Mouse (Mus musculus): ENCODE results near the gene Ppm1n. TPM values are rescaled to one million over a fixed set of nuclear protein-coding genes. Genes with fewer than 3 reads are reported as not detected.

The Ppm1n gene
- polyA plus RNA-seq, 1 experiment from 2014 or later: not detected

DNA sequence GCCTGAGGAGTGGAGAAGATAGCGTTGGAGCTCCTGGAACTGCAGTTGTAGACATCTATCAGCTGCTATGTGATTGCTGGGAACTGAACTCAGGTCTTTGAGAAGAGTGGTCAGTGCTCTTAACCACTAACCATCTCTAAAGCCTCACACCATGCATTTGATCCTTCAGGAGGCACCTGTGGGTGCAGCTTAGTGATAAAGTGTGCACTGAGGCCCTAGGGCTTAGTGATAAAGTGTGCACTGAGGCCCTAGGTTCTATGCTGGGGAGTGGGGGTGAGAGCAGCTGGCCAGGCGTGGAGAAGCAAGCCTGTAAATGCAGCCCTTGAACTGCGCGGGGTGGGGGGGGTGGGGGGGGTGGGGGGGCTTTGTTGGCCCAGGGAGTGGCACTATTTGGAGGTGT lies 39.9 kb downstream of the Ppm1n start:
- no peak overlapping the region for H3K27ac ChIP-seq
- no peak overlapping the region for H3K4me3 ChIP-seq

DNA sequence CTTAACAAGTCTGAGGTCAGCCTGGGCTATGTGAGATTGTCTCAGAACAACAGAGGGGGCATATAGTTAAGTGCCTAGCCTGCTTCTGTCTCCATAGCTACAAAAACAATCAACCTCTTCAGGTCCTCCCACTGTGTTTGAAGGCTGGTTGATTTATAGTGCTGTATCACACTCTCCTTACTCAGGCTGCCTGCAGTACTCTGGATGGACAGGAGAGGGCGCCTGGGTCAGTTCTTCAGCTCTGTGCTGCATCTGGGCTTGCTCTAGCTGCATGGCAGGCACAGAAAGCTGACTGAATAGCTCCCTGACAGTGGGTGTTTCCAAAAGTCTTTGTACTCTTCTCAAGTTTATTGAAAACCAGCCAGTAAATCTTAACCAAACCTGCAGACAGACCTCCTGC lies 40.4 kb downstream of the Ppm1n start:
- H3K9ac ChIP-seq: no peak overlapping the region
- no peak overlapping the region for H3K4me2 ChIP-seq
- 0% methylated on average over 1 of the region's 1 CpGs for WGBS
- peaks cover 4% of the 10 kb centered on the region; the same call in 1 of the 2 replicates for H3K4me1 ChIP-seq
- peak; percentile 83; the same call in 1 of the 2 replicates for ATAC-seq (ENCODE audit: insufficient number of reproducible peaks, insufficient read depth, low FRiP score, low TSS enrichment, low read depth)
- H3K4me3 ChIP-seq: no peak overlapping the region
- H3K9me3 ChIP-seq: no peaks in the 10 kb centered on the region
- H3K36me3 ChIP-seq: no peaks in the 10 kb centered on the region
- no peaks in the 10 kb centered on the region for H3K27me3 ChIP-seq
- no peak overlapping the region for H3K27ac ChIP-seq

More for the DNA sequence above, 39.9 kb downstream of the Ppm1n start:
- H3K4me2 ChIP-seq: no peak overlapping the region
- H3K27me3 ChIP-seq: no peaks in the 10 kb centered on the region
- no peak for ATAC-seq (ENCODE audit: insufficient number of reproducible peaks, insufficient read depth, low FRiP score, low TSS enrichment, low read depth)
- WGBS: 55% methylated on average over 4 of the region's 4 CpGs
- peaks cover 4% of the 10 kb centered on the region for H3K36me3 ChIP-seq
- H3K9me3 ChIP-seq: no peaks in the 10 kb centered on the region
- H3K9ac ChIP-seq: no peak overlapping the region
- peaks cover 4% of the 10 kb centered on the region; the same call in 1 of the 2 replicates for H3K4me1 ChIP-seq

DNA sequence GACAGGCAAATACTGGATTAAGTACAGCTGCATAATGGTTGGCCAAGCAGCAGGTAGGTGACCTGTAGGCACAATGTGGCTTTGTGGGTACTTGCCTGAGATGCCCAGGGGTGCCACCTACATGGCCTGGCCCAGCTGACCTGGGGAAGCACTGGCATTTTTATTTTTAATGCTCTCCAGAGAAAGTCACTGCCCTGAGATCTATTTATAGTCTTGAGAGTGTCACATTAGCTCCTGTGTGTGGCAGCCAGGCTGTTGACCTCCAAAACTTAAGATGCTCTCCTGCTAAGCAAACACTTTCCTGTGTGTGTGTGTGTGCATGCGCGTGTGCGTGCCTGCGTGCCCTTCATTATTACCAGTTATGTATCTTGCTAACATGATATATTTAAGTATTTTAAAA lies 41.5 kb downstream of the Ppm1n start:
- no peaks in the 10 kb centered on the region for H3K27me3 ChIP-seq
- H3K36me3 ChIP-seq: 0 out of 2 replicates have a peak, but pooled peaks cover 4% of the 10 kb centered on the region
- no peak overlapping the region for H3K27ac ChIP-seq
- H3K4me1 ChIP-seq: peaks cover 4% of the 10 kb centered on the region; the same call in 1 of the 2 replicates
- no peak overlapping the region for H3K4me2 ChIP-seq
- WGBS: 97% methylated on average over 4 of the region's 4 CpGs
- no peak overlapping the region for H3K4me3 ChIP-seq
- no peak overlapping the region for H3K9ac ChIP-seq
- ATAC-seq (ENCODE audit: insufficient number of reproducible peaks, insufficient read depth, low FRiP score, low TSS enrichment, low read depth): no peak
- H3K9me3 ChIP-seq: no peaks in the 10 kb centered on the region

DNA sequence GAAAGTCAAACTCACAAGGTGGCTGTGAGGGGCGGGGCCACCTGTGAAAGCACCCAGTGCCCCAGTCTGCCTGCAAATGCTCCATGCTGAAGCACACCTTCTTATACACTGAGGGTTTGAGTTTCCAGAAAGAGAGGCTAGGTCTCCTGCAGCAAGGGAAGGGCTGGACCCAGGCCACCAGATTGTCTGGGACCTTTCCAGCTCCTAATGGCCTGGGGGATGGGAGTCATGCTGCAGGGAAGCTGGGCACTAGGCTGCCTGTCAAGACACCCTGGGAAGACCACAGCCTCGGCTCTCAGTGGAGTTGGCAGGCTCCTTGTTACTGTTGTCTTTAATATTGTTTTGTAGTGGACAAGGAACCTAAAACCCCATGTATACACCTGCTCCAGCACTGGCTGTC lies 43.5 kb downstream of the Ppm1n start:
- Histone ChIP-seq H3K9ac (0 out of 2 replicates have a peak overlapping the region, but pooled peaks have one; percentile 32), H3K4me2 (no peak overlapping the region), H3K27me3 (no peaks in the 10 kb centered on the region), H3K4me1 (peaks cover 4% of the 10 kb centered on the region; the same call in 1 of the 2 replicates), H3K36me3 (peaks cover 9% of the 10 kb centered on the region; the same call in 1 of the 2 replicates), H3K27ac (no peak overlapping the region), H3K9me3 (no peaks in the 10 kb centered on the region), H3K4me3 (no peak overlapping the region)
- 71% methylated on average over 2 of the region's 2 CpGs for WGBS
- no peak for ATAC-seq (ENCODE audit: insufficient number of reproducible peaks, insufficient read depth, low FRiP score, low TSS enrichment, low read depth)

DNA sequence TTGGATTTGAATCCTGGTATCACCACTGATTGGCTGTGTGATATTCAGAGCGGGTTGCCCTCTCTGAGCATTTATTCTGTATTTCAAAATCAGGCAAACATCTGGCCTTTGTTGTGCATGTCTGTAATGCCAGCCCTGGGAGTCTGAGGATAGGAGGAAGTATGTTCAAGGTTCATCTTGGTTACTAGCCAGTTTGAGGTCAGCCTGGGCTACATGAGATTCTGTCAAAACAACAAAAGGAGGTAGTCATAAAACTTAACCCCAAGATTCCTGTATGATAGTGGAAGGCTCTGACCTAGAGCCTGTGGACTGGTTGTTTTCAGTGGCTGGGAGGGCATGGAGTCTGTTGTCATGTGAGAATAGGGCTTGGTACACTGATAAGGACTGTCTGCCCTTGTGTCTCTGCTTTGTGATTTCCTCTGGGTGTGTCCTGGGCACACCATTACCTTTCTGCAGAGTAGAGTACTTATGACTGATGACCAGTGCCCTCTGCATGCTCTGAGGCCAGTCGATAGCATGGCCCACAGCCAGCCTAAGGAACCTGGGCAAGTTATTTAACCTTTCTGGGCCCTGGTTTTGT lies 44.7 kb downstream of the Ppm1n start:
- Histone ChIP-seq H3K27ac (no peak overlapping the region), H3K9me3 (no peaks in the 10 kb centered on the region), H3K27me3 (no peaks in the 10 kb centered on the region), H3K4me3 (no peak overlapping the region), H3K9ac (no peak overlapping the region), H3K4me2 (no peak overlapping the region), H3K36me3 (peaks cover 13% of the 10 kb centered on the region; the same call in 1 of the 2 replicates), H3K4me1 (peaks cover 4% of the 10 kb centered on the region; the same call in 1 of the 2 replicates)
- ATAC-seq (ENCODE audit: insufficient number of reproducible peaks, insufficient read depth, low FRiP score, low TSS enrichment, low read depth): no peak
- WGBS: 86% methylated on average over 2 of the region's 2 CpGs

DNA sequence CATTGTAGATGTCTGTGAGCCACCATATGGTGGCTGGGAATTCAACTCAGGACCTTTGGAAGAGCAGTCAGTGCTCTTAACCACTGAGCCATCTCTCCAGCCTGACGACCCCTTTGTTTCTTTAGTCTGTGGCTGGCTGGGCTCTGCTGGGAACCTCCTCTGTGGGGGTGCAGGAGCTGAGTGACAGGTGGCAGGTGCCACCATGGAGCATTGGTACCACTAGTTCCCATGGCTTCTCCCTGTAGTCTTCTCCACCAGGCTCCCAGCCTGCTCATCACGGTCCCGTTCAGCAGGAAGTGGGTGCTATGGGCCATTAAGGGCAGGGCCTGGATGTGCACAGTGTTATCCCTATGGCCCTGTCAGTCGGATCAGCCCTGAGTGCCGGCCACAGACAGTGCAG lies 45.2 kb downstream of the Ppm1n start:
- ATAC-seq (ENCODE audit: insufficient number of reproducible peaks, insufficient read depth, low FRiP score, low TSS enrichment, low read depth): no peak
- 77% methylated on average over 5 of the region's 5 CpGs for WGBS
- H3K9me3 ChIP-seq: no peaks in the 10 kb centered on the region
- peaks cover 4% of the 10 kb centered on the region for H3K4me1 ChIP-seq
- no peak overlapping the region for H3K27ac ChIP-seq
- no peaks in the 10 kb centered on the region for H3K27me3 ChIP-seq
- H3K4me2 ChIP-seq: no peak overlapping the region
- H3K36me3 ChIP-seq: peaks cover 13% of the 10 kb centered on the region; the same call in 1 of the 2 replicates
- no peak overlapping the region for H3K4me3 ChIP-seq
- H3K9ac ChIP-seq: no peak overlapping the region

DNA sequence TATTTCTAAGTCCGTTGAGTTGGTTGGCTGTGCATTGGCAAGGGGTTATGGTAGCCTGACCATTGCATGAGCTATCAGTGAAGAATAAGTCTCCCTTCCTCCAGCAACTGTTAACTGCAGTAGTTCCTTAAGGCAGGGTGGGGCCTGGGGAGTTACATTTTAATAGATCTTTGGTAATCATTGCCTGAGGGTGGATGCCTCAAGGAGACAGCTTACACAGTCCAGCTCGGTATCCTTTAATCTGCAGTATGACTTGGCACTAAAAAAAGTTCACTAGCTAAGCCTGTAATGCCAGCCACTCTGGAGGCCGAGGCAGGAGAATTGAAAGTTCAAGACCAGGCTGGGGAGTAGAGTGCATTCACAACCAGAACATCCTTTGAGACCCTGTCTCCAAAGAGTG lies 48.0 kb downstream of the Ppm1n start:
- Histone ChIP-seq H3K9ac (no peak overlapping the region), H3K4me2 (no peak overlapping the region), H3K4me1 (peaks cover 12% of the 10 kb centered on the region), H3K36me3 (peaks cover 13% of the 10 kb centered on the region; the same call in 1 of the 2 replicates), H3K27ac (no peak overlapping the region), H3K27me3 (no peaks in the 10 kb centered on the region), H3K9me3 (no peaks in the 10 kb centered on the region), H3K4me3 (no peak overlapping the region)
- ATAC-seq (ENCODE audit: insufficient number of reproducible peaks, insufficient read depth, low FRiP score, low TSS enrichment, low read depth): no peak
- 84% methylated on average over 3 of the region's 3 CpGs for WGBS

DNA sequence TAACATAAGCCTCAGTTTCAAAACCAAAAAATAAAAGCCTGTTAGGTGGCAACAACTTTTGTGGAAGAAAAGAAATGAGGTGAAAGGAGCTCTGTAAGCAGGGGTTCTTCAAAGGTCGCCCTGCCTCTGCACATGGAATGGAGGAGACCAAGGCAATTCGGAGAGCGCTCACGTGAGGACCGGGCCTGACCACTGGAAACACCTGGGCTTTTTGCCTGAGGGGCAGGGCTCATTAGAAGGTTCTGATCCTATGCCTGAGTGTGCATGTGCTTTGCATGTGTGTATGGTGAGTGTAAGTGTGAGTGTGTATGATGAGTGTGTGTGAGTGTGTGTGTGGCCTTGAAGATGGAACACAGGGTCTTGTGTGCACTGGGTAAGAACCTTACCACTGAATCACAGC lies 49.0 kb downstream of the Ppm1n start:
- ATAC-seq (ENCODE audit: insufficient number of reproducible peaks, insufficient read depth, low FRiP score, low TSS enrichment, low read depth): no peak
- Histone ChIP-seq H3K4me3 (no peak overlapping the region), H3K9me3 (no peaks in the 10 kb centered on the region), H3K4me1 (peaks cover 17% of the 10 kb centered on the region), H3K27ac (no peak overlapping the region), H3K27me3 (no peaks in the 10 kb centered on the region), H3K9ac (no peak overlapping the region), H3K36me3 (peaks cover 13% of the 10 kb centered on the region; the same call in 1 of the 2 replicates), H3K4me2 (no peak overlapping the region)
- 87% methylated on average over 5 of the region's 5 CpGs for WGBS

DNA sequence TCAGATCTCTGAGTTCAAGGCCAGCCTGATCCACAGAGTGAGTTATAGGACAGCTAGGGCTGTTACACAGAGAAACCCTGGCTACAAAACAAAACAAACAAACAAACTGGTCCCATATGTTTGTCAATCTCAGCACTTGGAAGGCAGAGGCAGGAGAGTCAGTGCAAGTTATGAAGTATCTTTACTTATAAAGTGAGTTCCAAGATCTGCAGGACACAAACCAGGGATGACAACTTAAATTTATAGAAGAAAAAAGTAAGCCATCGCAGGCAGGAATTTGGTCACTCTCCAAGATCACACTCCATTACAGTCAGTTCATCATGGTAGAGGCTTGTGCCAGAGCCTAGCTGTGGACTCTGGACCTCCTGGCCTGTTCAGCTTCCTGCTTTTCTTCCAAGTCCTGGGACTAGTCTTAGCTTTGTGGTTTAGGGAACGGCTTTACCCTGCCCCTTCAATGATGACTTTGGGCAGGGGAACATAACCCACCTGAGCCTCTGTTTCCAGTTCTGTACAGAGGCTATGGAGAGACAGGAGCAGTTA lies 49.8 kb downstream of the Ppm1n start:
- Histone ChIP-seq H3K27ac (no peak overlapping the region), H3K4me3 (no peak overlapping the region), H3K36me3 (peaks cover 21% of the 10 kb centered on the region; the same call in 1 of the 2 replicates), H3K4me1 (peaks cover 17% of the 10 kb centered on the region), H3K9ac (peak overlapping the region; percentile 47; the same call in 1 of the 2 replicates), H3K4me2 (peak overlapping the region; percentile 75; the same call in 1 of the 2 replicates), H3K9me3 (no peaks in the 10 kb centered on the region), H3K27me3 (no peaks in the 10 kb centered on the region)
- 97% methylated on average over 2 of the region's 2 CpGs for WGBS
- ATAC-seq (ENCODE audit: insufficient number of reproducible peaks, insufficient read depth, low FRiP score, low TSS enrichment, low read depth): no peak

DNA sequence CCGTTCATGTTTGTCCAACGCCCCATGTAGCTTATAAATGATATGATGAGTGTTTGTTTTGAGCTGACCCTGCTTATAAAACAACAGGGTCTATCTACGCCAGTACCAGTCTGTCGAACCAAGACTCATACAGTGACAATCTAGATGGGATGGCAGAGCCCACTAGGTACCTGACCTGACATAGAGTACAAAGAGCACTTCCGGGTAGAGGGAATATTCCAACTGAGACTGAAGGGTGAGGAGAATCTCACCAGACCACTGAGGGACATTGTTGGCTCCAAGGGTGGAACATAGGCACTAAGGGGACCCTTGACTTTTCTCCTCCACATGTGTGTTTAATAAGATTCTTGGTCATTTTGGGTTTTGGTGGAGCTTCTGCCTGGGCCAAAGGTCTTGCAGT lies 50.5 kb downstream of the Ppm1n start:
- H3K36me3 ChIP-seq: peaks cover 21% of the 10 kb centered on the region; the same call in 1 of the 2 replicates
- H3K27me3 ChIP-seq: no peaks in the 10 kb centered on the region
- H3K9me3 ChIP-seq: no peaks in the 10 kb centered on the region
- H3K4me3 ChIP-seq: peak overlapping the region; percentile 64
- peaks cover 17% of the 10 kb centered on the region for H3K4me1 ChIP-seq
- 50% methylated on average over 5 of the region's 5 CpGs for WGBS
- H3K27ac ChIP-seq: peak overlapping the region; percentile 65
- H3K9ac ChIP-seq: peak overlapping the region; percentile 83
- peak overlapping the region; percentile 75 for H3K4me2 ChIP-seq
- ATAC-seq (ENCODE audit: insufficient number of reproducible peaks, insufficient read depth, low FRiP score, low TSS enrichment, low read depth): no peak

DNA sequence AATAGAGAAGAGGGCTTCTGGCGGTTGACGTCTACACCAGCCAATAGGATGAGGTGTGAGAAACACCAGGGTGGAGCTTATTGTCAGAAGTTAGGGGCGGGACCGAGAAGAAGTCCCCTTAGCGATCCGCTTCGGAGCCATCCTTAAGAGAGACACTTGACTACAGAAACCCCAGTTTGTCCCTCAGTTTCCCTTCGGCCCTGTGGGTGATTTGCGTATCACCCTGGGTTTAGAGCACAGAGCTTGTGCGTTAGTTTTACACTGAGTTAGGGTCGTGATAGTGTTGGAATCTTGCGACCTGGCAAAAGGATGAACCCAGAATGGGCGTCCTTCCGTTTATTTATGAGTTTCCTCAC lies 51.1 kb downstream of the Ppm1n start:
- Histone ChIP-seq H3K4me3 (peak overlapping the region; percentile 64), H3K9me3 (no peaks in the 10 kb centered on the region), H3K27ac (peak overlapping the region; percentile 99), H3K9ac (peak overlapping the region; percentile 83), H3K4me1 (peaks cover 17% of the 10 kb centered on the region), H3K27me3 (no peaks in the 10 kb centered on the region), H3K36me3 (peaks cover 18% of the 10 kb centered on the region; the same call in 1 of the 2 replicates), H3K4me2 (peak overlapping the region; percentile 75)
- under 1% methylated on average over 14 of the region's 14 CpGs for WGBS
- no peak for ATAC-seq (ENCODE audit: insufficient number of reproducible peaks, insufficient read depth, low FRiP score, low TSS enrichment, low read depth)

Data from embryonic facial prominence, embryonic 13.5 days (tissue).